Mouse (Mus musculus): ENCODE data around the gene Aanat.

GRCm38 (mm10) chr11:116575396-116575795 lies 10.8 kb upstream of the Aanat start:
- no peak for TF ChIP-seq CTCF (IDR thresholded peaks at IDR 0.05; ENCODE audit: low read depth)
- TF ChIP-seq EP300 (optimal IDR thresholded peaks at IDR 0.05), result no peak

All from stomach, postnatal 0 days (tissue).